Mouse (Mus musculus) kidney, adult 8-10 months (tissue): Measurements from ENCODE around the gene Sspn.

ENCODE experiments used
- DNase-seq, 2 experiments: peaks; one replicate each; pipeline ENCODE4 v3.0.0; 2022

Sspn gene

DNA sequence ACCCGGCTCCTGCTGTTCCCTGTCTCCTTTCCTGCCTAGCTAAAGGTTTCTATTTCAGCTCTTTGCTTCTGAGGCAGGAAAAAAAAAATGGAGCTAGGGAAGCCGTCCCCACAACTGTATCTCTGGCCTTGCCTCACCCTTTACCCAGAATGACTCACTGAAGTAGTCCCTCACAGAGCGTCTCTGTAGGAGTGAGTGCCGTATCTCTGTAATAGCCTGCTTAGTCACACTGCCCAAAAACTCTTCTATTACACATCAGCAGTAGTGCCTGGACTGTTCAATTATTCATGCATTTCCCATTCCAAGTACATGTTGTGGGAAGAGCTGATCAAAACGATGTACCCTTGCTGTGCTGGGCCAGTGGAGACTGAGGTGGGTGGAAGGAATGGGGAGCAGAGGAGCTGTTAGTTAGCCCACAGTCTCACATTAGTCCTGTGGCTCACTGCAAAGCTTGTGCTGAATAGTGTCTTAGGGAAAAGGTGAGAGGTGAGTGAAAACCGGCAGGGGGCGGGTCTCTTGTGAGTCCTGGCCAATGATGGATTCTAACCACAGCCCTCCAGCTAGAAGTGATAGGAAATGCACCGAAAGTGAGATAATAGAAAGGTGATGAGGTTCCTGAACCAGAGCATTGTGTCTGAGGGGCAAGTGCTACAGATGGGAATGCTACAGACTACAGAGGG is 46.5 kb downstream of the Sspn start:
- no peak for DNase-seq

DNA sequence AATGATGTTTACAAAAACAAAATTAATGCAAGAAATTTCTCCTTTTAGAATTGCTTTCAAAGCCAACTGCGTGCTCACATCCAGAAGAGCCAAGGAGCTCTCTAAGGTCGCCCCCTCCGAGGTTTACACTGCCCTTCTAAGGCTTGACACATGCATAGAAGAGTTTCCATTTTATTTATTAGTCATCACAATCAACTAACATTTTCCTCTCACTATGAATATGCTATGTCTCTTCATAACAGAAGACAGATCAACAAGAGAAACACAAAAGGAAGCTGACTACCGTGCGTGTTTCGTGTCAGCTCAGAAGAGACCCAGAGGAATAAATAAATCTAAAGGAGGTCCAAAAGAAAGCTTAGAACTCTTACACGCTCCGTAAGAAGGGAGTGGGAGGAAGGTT is 49.6 kb downstream of the Sspn start:
- no peak for DNase-seq

DNA sequence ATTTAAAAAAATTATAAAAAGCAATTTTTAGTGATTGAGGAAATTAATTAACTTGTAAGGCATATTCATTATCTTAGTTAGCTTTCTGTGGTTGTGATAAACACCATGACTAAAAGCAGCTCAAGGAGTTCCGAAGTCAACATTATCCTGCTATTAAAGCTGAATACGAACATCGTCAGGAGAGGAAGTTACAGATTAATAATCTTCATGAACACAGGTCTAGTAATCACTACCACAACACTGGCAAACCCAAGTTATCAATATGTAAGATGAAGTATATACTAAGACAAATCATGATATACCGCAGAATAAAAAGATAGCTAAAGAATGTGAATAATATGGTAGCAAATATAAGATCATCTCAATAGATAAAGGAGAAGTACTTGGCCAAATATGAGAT is 50.9 kb downstream of the Sspn start:
- no peak for DNase-seq

DNA sequence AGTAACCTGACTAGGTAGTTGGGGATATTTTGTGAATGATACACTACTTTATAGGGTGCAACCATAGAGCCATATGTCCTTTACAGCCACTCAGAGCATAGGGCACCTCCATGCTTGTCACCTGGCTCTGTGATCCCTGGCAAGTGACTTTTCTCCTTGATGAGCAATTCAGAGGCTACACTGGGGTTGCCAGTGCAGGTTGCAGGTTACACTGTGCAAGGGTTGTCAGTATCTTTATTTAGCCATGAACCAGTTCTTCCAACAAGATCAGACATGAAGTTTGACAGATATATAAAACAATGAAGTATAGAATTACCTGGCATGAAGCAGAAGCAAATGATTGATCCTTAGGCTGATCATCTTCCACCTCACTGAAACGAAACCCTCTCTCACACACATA is 59.1 kb downstream of the Sspn start:
- DNase-seq = no peak

DNA sequence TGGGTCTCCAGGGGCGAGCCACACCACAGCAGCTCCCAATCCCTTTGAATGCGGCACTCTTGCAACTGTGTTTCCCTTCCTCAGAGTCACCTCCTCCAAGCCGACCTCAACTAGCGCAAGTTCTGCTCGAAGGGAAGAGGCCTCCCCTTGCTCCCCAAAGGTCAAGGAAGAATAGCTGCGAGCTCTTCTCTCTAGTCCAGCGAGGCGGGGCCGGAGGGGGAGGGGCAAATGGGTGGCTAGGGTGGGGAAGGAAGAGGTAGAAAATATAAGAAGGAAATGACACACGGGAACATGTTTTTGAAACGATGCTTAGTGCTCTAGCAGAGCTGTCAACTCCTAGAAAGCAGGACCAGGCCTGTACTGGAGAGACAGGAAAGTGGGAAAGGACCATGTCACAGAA is 61.1 kb downstream of the Sspn start:
- no peak for DNase-seq

DNA sequence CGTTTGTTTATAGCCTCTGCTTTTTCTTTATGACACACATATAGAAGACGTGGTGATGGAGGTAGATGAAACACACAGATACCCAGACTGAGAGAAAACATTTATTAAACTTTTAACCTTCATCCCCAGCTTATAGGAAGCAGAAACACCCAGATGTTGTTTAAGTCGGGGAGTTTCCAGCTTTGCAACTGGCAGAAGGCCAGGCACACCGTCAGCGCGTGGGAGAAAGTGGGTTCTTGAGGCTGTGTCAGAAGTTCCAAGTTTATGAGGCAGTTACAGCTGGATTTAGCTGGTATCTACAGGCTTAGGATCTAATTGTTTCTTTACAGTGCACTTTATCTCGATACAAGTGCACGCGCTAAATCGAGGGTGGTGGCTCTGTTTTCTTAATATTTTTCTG is 61.5 kb downstream of the Sspn start:
- DNase-seq = peak; percentile 12 to 27

DNA sequence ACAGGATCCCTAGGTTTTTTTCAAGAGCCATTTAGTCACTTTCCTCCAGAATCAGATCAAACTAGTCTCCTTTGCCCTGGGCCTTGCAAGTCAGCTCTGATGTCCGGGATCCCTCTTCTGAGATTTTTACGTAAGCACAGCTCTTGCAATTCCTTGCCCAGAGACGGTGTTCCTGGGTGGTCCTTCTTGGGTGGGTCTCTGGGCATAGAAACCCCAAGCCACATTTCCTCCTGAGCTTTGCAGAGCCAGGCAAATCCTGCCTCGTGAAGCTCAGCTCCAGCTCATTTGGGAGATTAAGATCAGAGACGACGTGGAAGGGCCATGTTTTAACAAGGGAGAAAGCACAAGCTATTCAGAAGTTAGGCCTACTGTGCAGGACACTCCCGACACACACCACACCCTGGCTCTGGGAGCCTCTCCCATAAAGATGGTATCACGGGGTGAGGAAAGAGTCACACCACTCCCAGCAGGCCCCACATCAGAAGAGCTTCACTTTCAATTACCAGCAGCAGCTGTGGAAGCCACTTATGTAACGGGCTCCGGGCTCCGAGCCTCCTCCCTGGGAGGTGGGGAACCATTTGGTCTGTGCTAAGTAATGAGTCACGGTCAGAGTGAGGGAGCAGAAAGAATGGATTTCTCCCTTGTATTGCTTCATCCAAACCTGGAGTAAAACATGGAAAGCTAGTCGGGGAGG is 67.0 kb downstream of the Sspn start:
- DNase-seq = peak in 1 of 2 experiments; percentile 14

DNA sequence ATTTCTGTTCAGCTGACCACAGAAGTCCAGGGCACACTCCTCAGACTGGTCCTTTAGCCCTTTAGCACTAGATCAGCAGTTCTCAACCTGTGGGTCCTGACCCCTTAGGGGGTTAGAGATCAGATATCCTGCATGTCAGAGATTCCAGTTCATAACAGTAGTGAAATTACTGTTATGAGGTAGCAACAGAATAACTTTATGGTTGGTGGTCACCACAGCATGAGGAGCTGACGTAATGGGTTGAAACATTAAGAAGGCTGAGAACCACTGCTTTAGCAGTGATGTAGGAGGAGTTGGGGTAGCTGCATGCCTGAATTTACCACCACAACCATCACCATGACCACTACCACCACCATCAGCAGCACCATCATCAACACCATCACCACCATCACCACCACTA is 69.3 kb downstream of the Sspn start:
- no peak for DNase-seq

DNA sequence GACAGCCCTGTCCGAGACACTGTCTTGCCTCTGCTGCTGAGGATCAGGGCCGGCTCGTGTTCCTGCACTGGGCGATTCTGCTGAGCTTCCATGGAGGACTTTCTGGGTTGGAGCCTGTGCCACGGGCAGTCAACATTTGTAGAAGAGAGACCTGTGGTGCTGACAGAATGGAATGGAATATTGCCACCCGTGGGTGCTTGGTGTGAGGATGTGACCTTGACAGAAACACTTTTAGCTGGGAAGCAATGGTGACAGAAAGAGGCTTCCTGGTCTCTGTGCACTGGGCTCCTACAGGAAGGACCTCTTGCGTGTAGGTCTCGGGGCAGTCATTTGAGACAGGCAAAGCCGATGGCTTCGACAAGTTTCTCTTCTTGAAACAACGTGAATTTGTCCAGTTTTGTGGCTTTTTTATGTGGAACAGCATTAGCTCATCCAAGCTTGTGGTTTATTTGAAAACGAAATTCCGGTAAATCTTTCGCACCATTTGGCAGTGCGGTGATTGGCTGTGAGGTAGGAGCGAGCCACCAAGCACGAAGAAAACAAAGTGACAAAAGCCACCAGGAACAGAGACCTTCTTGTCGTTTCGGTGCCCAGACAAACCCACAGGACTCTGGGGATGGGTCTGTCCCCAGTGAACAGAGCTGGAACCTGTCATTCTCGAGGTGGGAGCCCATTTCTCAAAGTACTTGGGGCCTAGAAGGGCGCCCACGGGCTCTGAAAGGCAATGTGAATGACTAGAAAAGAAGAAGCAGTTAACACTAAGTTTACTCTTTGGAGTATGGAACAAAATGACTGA is 70.2 kb downstream of the Sspn start:
- DNase-seq = no peak

DNA sequence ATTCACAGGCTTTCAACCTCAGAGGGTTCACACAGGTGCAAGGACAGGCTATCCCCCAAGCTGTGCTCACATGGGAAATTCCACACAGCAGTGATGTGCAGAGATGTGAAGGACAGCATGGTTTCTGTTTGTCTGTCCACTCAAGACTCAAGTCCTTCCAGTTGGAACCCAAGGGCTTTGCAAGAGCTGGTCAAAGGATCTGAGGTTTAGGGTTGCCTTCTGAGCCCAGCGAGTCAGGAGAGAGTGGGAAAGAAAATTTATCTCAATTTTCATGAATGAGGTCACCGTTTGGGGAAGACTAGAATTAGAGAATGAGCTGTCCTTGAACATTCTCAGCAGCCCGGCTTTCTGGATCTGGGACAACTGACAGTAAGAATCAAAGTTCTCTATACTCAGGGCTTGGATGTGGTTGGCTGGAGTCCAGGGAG is 72.7 kb downstream of the Sspn start:
- no peak for DNase-seq

DNA sequence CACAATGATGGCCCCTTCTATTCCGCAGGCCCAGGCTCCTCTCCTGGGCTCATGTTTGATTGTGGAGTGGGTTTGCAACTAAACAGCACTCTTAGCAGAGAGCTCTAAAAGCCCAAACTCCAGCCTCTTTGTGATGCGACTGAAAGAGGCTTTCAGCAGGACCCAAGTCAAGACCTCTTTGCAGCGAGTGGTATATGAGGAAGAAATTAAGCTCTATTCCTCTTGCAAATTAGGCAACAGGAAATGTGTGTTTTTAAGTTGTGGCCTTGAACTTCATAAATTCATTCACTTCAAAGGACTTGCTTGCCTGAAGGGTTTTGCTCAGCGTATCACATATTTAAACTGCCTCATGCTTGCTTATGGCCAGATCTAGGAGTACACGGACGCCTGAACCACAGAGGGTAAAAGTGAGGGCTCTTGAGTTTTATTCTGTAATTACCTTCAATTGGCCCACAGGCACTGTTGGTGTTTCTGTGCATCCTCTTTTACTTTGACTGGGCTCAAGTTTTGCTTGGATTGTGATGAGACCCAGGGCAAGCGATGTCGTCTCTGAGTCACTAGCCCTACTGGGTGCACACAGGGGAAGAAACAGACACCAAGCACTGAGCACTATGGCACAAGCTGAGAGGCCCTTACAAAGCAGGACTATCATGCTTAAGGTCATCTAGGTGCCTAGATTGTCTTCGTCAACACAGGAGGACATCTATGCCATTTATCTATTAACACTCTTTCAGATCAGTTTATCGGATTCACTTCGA is 73.9 kb downstream of the Sspn start:
- DNase-seq = no peak

DNA sequence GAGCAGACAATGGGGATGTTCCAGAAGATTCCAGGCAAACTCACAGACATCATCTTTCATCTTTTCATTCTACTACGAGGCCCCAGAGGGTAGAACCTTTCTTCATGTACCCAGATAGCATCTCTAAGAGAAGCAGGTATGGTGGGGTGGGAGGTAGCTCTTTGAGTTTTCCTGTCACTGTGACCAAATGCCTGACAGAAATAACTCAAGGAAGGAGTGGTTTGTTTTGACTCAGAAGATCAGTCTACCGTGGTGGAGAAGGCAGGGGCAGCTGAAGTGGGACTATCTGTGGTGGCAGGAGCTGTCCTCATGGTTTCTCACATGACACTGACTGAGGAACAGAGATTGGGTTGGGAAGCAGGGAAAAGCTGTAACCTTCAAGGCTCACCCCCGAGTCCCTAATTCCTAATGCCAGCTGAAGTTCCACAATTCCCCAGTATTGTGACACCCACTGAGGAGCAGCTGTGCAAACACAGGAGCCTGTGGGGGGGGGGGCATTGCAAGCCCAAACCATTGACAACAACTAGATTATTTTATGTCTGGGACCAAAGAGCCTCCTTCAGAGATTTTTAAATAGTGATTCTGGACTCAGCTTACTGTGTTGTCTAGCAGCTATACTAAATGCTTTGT is 74.6 kb downstream of the Sspn start:
- no peak for DNase-seq

DNA sequence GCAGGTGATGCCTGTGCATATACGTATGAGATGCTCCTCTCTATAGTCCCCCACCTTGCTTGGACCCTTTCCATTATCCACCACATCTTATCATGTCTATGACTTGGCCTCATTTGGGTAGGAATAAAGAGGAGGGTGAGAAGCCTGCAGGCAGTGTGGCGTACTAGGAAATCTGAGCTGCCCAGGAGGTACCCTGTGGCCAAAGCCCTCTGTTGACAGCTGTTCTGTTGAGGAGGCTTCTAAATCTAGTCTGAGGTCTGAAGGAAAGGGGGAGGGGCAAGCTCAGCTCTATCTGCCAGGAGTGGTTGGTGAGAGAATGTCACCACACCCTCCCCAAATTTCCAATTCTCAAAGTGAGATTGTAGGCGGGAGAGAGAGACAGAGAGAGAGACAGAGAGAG is 75.3 kb downstream of the Sspn start:
- DNase-seq = no peak

DNA sequence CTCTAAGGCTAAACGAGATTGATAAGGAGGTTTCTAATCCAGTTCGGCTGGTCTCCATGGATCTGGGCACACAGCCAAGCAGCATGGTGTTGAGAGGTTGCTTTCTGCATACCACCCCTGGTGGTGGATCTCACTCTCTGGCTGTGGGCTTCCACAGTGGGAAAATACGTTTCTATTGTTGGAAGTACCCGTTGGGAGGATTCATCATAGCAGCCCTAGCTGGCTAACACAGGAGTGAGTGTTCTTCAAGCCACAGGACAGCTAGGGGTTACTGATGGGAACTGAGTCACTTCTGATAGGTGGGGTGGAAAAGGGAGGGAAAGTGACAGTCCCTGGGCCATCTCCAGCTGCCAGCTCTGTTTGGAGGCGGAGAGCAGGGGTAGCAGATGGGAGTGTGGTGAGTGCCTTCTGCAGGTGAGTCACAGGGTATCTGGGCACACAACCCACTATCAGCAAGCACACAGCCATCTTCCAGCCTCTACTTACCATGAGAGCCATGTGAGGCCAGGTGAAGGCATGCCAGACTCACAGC is 77.1 kb downstream of the Sspn start:
- no peak for DNase-seq

DNA sequence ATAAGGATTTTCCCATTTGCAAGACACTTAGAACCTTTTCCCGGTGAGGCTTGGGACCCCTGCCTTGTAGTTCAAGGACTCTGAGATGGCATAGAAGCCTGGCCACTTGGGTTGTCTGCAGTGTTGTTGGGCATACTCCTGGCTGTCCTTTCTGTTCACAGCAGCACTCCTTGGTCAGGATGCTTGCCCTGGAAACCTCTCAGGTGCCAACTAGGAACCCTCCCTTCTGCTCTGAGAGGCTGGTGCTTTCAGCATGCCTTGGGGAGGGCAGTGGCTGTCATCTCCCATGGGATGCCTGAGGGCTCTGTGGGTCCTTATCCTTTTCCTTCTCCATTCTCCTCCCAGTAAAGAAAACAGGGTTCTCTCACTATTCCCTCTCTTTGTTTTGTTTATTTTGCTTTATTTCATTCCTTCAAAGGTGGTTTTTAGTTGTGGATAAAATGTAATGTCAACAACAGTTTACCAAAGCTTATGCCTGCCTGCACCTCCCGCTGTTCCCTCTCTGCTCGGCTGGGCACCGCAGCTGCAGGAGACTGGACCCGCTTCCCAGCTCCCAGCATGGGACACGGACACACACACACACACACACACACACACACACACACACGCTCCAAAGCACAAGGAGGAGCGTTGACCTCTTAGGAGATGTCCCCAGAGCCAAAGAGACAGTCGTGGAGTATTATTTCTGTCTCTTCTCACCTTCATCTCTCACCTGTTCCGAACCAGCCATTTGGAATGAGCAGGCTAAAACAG is 77.9 kb downstream of the Sspn start:
- DNase-seq = no peak

DNA sequence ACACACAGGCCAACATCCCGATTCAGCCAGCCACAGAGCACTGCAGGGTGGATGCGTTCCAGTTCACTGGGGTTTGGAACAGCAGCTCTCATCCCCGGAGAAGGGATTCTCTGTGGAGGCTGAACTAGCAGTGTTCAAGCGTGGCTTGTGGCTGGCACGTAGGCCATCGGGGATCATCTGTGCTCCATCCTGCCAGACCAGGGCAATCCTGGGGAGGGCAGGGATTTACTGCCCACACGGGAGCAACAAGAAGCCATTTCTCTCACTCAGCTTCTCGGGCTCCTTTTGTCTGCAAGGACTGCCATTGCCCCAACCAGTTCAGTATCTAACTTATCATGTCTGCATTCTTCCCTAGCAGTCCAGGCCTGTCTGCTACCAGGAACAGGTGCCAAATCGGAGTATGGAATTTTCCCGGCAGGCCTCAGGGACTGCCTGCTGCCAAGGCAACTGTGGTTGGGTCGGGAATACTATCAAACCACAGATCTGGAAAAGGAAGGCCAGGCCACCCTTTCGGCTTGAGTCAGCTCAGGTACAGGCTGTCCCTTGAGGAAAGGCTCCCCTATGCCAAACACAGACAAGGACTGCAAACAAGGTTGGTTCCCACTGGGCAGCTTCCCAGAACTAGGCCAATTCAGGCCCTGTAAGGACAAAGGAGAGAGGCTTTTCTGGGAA is 78.8 kb downstream of the Sspn start:
- peak; percentile 13 to 20 for DNase-seq

DNA sequence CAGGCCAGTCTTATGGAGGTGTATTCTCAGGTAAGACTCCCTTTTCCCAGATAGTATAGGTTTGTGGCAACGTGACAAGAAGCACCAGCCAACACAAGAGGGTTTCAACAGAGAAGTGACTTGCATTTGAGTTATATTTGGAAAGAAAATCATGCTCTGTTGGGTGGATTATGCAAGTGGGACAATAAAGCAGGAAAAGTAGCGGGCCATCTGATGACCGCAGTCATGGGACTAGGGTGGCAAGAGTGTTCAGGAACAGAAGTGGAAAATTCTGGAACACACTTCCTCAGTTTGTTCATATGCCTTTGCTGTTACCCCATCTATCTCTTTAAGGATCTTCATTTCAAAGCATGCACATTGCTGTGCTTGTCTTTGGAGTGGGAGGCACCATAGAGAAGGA is 82.9 kb downstream of the Sspn start:
- DNase-seq = no peak
